Mouse (Mus musculus) testis, adult 2 months (tissue): ENCODE data around the gene Pdxdc1.

Experiments used
- CTCF ChIP-seq: fragments of 200-500 bp; IDR thresholded peaks from 2 replicates; pipeline ENCODE4 v1.5.1; 2012; ENCODE audit warnings: low read depth, mild to moderate bottlenecking, inconsistent platforms, low read length, moderate library complexity; ENCODE audit not compliant: control insufficient read depth, insufficient read depth, insufficient replicate concordance
- POLR2A ChIP-seq: fragments of 200-500 bp; IDR thresholded peaks from 2 replicates; pipeline ENCODE4 v1.6.1; 2012; ENCODE audit warnings: low read depth, mild to moderate bottlenecking, inconsistent platforms, low read length, moderate library complexity; ENCODE audit not compliant: control insufficient read depth

- no peak for TF ChIP-seq POLR2A
- no peak for TF ChIP-seq CTCF
Measured at GRCm38 (mm10) chr16:13921781-13922180, 18.9 kb upstream of the Pdxdc1 start.
